Mouse (Mus musculus) lung, adult 10 weeks (tissue): ENCODE data around the gene Zcwpw1. TPM values are rescaled to one million over a fixed set of nuclear protein-coding genes. Genes with fewer than 3 reads are reported as not detected.

ENCODE experiments used
- polyA plus RNA-seq: library from polyadenylated mRNA; stranded (reverse); fragments of 350-450 nt; fragmentation: Illumina TruSeq; extraction: RNeasy Lipid Tissue Mini Kit (QIAGEN cat#74804); gene quantifications from one replicate; pipeline ENCODE4 v1.2.3, GENCODE M21; 2014; ENCODE audit warnings: low read depth, low replicate concordance; ENCODE audit not compliant: insufficient read depth

Zcwpw1 gene
- 1.9 TPM for polyA plus RNA-seq

GRCm38 (mm10) chr5:137787151-137787928 is at the start of gene Zcwpw1, which contains the start of gene Mepce:
Zcwpw1 (plus strand) TSS chr5:137787798.
Mepce (minus strand) TSS chr5:137787655.

GRCm38 (mm10) chr5:137741023-137741931 is 46.3 kb upstream of the Zcwpw1 start, which contains the start of gene Nyap1:
Nyap1 (minus strand) TSS chr5:137741607.

GRCm38 (mm10) chr5:137745214-137746171 is 42.1 kb upstream of the Zcwpw1 start, which contains the start of gene Tsc22d4:
Tsc22d4 (plus strand) TSS chr5:137745730.

GRCm38 (mm10) chr5:137778635-137779034 is 9.0 kb upstream of the Zcwpw1 start, which contains the start of gene Ppp1r35:
Ppp1r35 (plus strand) TSS chr5:137778849.

GRCm38 (mm10) chr5:137835966-137836520 is 48.4 kb downstream of the Zcwpw1 start, which contains the start of gene Pilra:
Pilra (minus strand) TSS chr5:137836281.

GRCm38 (mm10) chr5:137857960-137858710 is 70.5 kb downstream of the Zcwpw1 start, which contains the start of gene Pilrb1:
Pilrb1 (minus strand) TSS chr5:137858106.

GRCm38 (mm10) chr5:137871644-137872380 is 84.2 kb downstream of the Zcwpw1 start, which contains the start of gene Pilrb2:
Pilrb2 (minus strand) TSS chr5:137871815.

Other genes with a start within 250 kb of the Zcwpw1 start
- not detected for gene Actl6b, start 234.3 kb upstream of the Zcwpw1 start, polyA plus RNA-seq
- gene Tfr2, start 218.0 kb upstream of the Zcwpw1 start, polyA plus RNA-seq, result not detected
- gene Mospd3, start 186.7 kb upstream of the Zcwpw1 start, polyA plus RNA-seq, result 19.9 TPM
- gene Pcolce, start 174.0 kb upstream of the Zcwpw1 start, polyA plus RNA-seq, result 121 TPM
- 1.0 TPM for gene Fbxo24, start 158.8 kb upstream of the Zcwpw1 start, polyA plus RNA-seq
- gene Lrch4, start 158.7 kb upstream of the Zcwpw1 start, polyA plus RNA-seq, result 21.1 TPM
- 9.9 TPM for gene Gm20605, start 158.6 kb upstream of the Zcwpw1 start, polyA plus RNA-seq
- 19.7 TPM for gene Sap25, start 146.5 kb upstream of the Zcwpw1 start, polyA plus RNA-seq
- 2.0 TPM for gene Irs3, start 142.1 kb upstream of the Zcwpw1 start, polyA plus RNA-seq
- gene Agfg2, start 103.1 kb upstream of the Zcwpw1 start, polyA plus RNA-seq, result 9.6 TPM
- 0.86 TPM for gene Nyap1, start 46.2 kb upstream of the Zcwpw1 start, polyA plus RNA-seq
- 50.7 TPM for gene Tsc22d4, start 42.1 kb upstream of the Zcwpw1 start, polyA plus RNA-seq
- gene Ppp1r35, start 8.9 kb upstream of the Zcwpw1 start, polyA plus RNA-seq, result 31.5 TPM
- gene Mepce, start 143 bp upstream of the Zcwpw1 start, polyA plus RNA-seq, result 30.7 TPM
- 15.6 TPM for gene Pilra, start 48.5 kb downstream of the Zcwpw1 start, polyA plus RNA-seq
- 8.0 TPM for gene Pilrb1, start 70.3 kb downstream of the Zcwpw1 start, polyA plus RNA-seq
- 7.1 TPM for gene Pilrb2, start 84.0 kb downstream of the Zcwpw1 start, polyA plus RNA-seq
- gene Cyp3a13, start 133.8 kb downstream of the Zcwpw1 start, polyA plus RNA-seq, result 2.5 TPM
- gene Gjc3, start 175.3 kb downstream of the Zcwpw1 start, polyA plus RNA-seq, result not detected
- gene Azgp1, start 193.7 kb downstream of the Zcwpw1 start, polyA plus RNA-seq, result 6.2 TPM
- not detected for gene Smok3a, start 233.5 kb downstream of the Zcwpw1 start, polyA plus RNA-seq
- gene Smok3b, start 233.6 kb downstream of the Zcwpw1 start, polyA plus RNA-seq, result not detected